Mouse (Mus musculus): ENCODE measurements around the gene Krt28. TPM values are rescaled to one million over a fixed set of nuclear protein-coding genes. Genes with fewer than 3 reads are reported as not detected.

Krt28 gene
- polyA plus RNA-seq (2012; ENCODE audit: low replicate concordance), result not detected in 2 replicates

GRCm38 (mm10) chr11:99374803-99375202 lies at the start of gene Krt28:
Gene Krt28, minus strand, starts transcription at chr11:99374903.

GRCm38 (mm10) chr11:99422159-99422558 lies 47.5 kb upstream of the Krt28 start, which contains the start of gene Krt12:
Gene Krt12, minus strand, starts transcription at chr11:99422259.

GRCm38 (mm10) chr11:99389264-99389663 lies 14.6 kb upstream of the Krt28 start, which contains the start of gene Krt10:
Gene Krt10, minus strand, starts transcription at chr11:99389364.

GRCm38 (mm10) chr11:99351004-99351403 lies 23.7 kb downstream of the Krt28 start, which contains the start of gene Krt27:
Gene Krt27, minus strand, starts transcription at chr11:99351104.

GRCm38 (mm10) chr11:99337866-99338265 lies 36.8 kb downstream of the Krt28 start, which contains the start of gene Krt26:
Gene Krt26, minus strand, starts transcription at chr11:99337966.

GRCm38 (mm10) chr11:99322851-99323250 lies 51.9 kb downstream of the Krt28 start, which contains the start of gene Krt25:
Gene Krt25, minus strand, starts transcription at chr11:99322951.

Other genes starting within 250 kb of the Krt28 start
- gene Ccr7, start 219.8 kb downstream of the Krt28 start, polyA plus RNA-seq (2012; ENCODE audit: low replicate concordance), result 52.0 and 79.1 TPM in 2 replicates
- gene Smarce1, start 143.9 kb downstream of the Krt28 start, polyA plus RNA-seq (2012; ENCODE audit: low replicate concordance), result 176 and 278 TPM in 2 replicates
- gene Krt222, start 130.8 kb downstream of the Krt28 start, polyA plus RNA-seq (2012; ENCODE audit: low replicate concordance), result 0.89 and 1.3 TPM in 2 replicates
- not detected in 2 replicates for gene Krt24, start 89.6 kb downstream of the Krt28 start, polyA plus RNA-seq (2012; ENCODE audit: low replicate concordance)
- gene Krt25, start 52.0 kb downstream of the Krt28 start, polyA plus RNA-seq (2012; ENCODE audit: low replicate concordance), result not detected in 2 replicates
- gene Krt26, start 36.9 kb downstream of the Krt28 start, polyA plus RNA-seq (2012; ENCODE audit: low replicate concordance), result not detected in 2 replicates
- not detected in 2 replicates for gene Krt27, start 23.8 kb downstream of the Krt28 start, polyA plus RNA-seq (2012; ENCODE audit: low replicate concordance)
- gene Krt10, start 14.5 kb upstream of the Krt28 start, polyA plus RNA-seq (2012; ENCODE audit: low replicate concordance), result 4.0 and 10.0 TPM in 2 replicates
- gene Krt12, start 47.4 kb upstream of the Krt28 start, polyA plus RNA-seq (2012; ENCODE audit: low replicate concordance), result not detected in 2 replicates
- gene Krt20, start 63.2 kb upstream of the Krt28 start, polyA plus RNA-seq (2012; ENCODE audit: low replicate concordance), result not detected in 2 replicates
- not detected in 2 replicates for gene Krt23, start 118.2 kb upstream of the Krt28 start, polyA plus RNA-seq (2012; ENCODE audit: low replicate concordance)
- gene Krt39, start 146.4 kb upstream of the Krt28 start, polyA plus RNA-seq (2012; ENCODE audit: low replicate concordance), result not detected in 2 replicates
- gene Krt40, start 168.3 kb upstream of the Krt28 start, polyA plus RNA-seq (2012; ENCODE audit: low replicate concordance), result not detected in 2 replicates
- not detected in 2 replicates for gene Krtap3-3, start 176.0 kb upstream of the Krt28 start, polyA plus RNA-seq (2012; ENCODE audit: low replicate concordance)
- not detected in 2 replicates for gene Krtap3-2, start 181.9 kb upstream of the Krt28 start, polyA plus RNA-seq (2012; ENCODE audit: low replicate concordance)
- gene Gm11939, start 184.6 kb upstream of the Krt28 start, polyA plus RNA-seq (2012; ENCODE audit: low replicate concordance), result not detected in 2 replicates
- gene Krtap3-1, start 191.7 kb upstream of the Krt28 start, polyA plus RNA-seq (2012; ENCODE audit: low replicate concordance), result not detected in 2 replicates
- not detected in 2 replicates for gene Krtap1-5, start 206.1 kb upstream of the Krt28 start, polyA plus RNA-seq (2012; ENCODE audit: low replicate concordance)
- not detected in 2 replicates for gene Krtap1-4, start 208.8 kb upstream of the Krt28 start, polyA plus RNA-seq (2012; ENCODE audit: low replicate concordance)
- gene Krtap1-3, start 216.4 kb upstream of the Krt28 start, polyA plus RNA-seq (2012; ENCODE audit: low replicate concordance), result not detected in 2 replicates
- not detected in 2 replicates for gene Krtap9-3, start 223.2 kb upstream of the Krt28 start, polyA plus RNA-seq (2012; ENCODE audit: low replicate concordance)
- gene Gm11938, start 228.4 kb upstream of the Krt28 start, polyA plus RNA-seq (2012; ENCODE audit: low replicate concordance), result not detected in 2 replicates
- not detected in 2 replicates for gene Gm11937, start 235.3 kb upstream of the Krt28 start, polyA plus RNA-seq (2012; ENCODE audit: low replicate concordance)
- gene Krtap2-4, start 239.9 kb upstream of the Krt28 start, polyA plus RNA-seq (2012; ENCODE audit: low replicate concordance), result not detected in 2 replicates
- gene Gm11562, start 245.5 kb upstream of the Krt28 start, polyA plus RNA-seq (2012; ENCODE audit: low replicate concordance), result not detected in 2 replicates

Data from hematopoietic multipotent progenitor cell, adult 10-12 weeks (in vitro differentiated cells).